Mouse (Mus musculus) heart, postnatal 4 days (tissue): ENCODE results near the gene Lamtor4. TPM values are rescaled to one million over a fixed set of nuclear protein-coding genes. Genes with fewer than 3 reads are reported as not detected.
A peak's percentile ranks its signal among the peaks of the same experiment; 100 is the strongest.

Experiments used
- DNase-seq: peaks from one replicate; pipeline ENCODE4 v3.0.0; 2021
- total RNA-seq, 2 experiments: library from RNA; stranded (reverse); gene quantifications; 2 replicates each; pipeline ENCODE4 v1.2.3; 2021

Gene Lamtor4
- total RNA-seq, 2 experiments from 2014 or later, result 59.2 to 66.4 TPM

- no peak for DNase-seq
Measured at GRCm38 (mm10) chr5:138260834-138261233, 5.6 kb downstream of the Lamtor4 start.

GRCm38 (mm10) chr5:138262001-138262400, 6.7 kb downstream of the Lamtor4 start:
- DNase-seq, result no peak

GRCm38 (mm10) chr5:138262582-138263240, 7.4 kb downstream of the Lamtor4 start:
- DNase-seq, result no peak

- DNase-seq, result peak; percentile 93
Measured at GRCm38 (mm10) chr5:138263260-138264206, 8.3 kb downstream of the Lamtor4 start, which contains the start of gene BC037034. Gene BC037034, minus strand, starts transcription at chr5:138264033.

GRCm38 (mm10) chr5:138264207-138264578, 8.9 kb downstream of the Lamtor4 start:
- DNase-seq, result no peak

- DNase-seq, result no peak
Measured at GRCm38 (mm10) chr5:138265712-138266111, 10.4 kb downstream of the Lamtor4 start.

- DNase-seq, result no peak
Measured at GRCm38 (mm10) chr5:138267114-138267513, 11.8 kb downstream of the Lamtor4 start.

GRCm38 (mm10) chr5:138268980-138269379, 13.7 kb downstream of the Lamtor4 start:
- no peak for DNase-seq

- no peak for DNase-seq
Measured at GRCm38 (mm10) chr5:138271232-138271631, 15.9 kb downstream of the Lamtor4 start.

GRCm38 (mm10) chr5:138272409-138272923, 17.2 kb downstream of the Lamtor4 start, which contains the start of gene Gal3st4:
Gene Gal3st4, minus strand, starts transcription at chr5:138272840.
- DNase-seq, result peak; percentile 42

GRCm38 (mm10) chr5:138274186-138274585, 18.9 kb downstream of the Lamtor4 start:
- no peak for DNase-seq

- DNase-seq, result no peak
Measured at GRCm38 (mm10) chr5:138275216-138276050, 20.2 kb downstream of the Lamtor4 start.

- DNase-seq, result no peak
Measured at GRCm38 (mm10) chr5:138277994-138278393, 22.7 kb downstream of the Lamtor4 start.

GRCm38 (mm10) chr5:138279585-138280424, 24.5 kb downstream of the Lamtor4 start, which contains the start of the genes Gm43720, Gpc2 and Stag3:
Gene Gm43720, minus strand, starts transcription at chr5:138279958.
Gene Gpc2, minus strand, starts transcription at chr5:138280005.
Gene Stag3, plus strand, starts transcription at chr5:138280240.
- DNase-seq, result peak; percentile 87

- no peak for DNase-seq
Measured at GRCm38 (mm10) chr5:138280425-138280768, 25.1 kb downstream of the Lamtor4 start.

- DNase-seq, result no peak
Measured at GRCm38 (mm10) chr5:138280829-138281228, 25.5 kb downstream of the Lamtor4 start.

- no peak for DNase-seq
Measured at GRCm38 (mm10) chr5:138281798-138282197, 26.5 kb downstream of the Lamtor4 start.

- no peak for DNase-seq
Measured at GRCm38 (mm10) chr5:138283540-138283939, 28.3 kb downstream of the Lamtor4 start.

GRCm38 (mm10) chr5:138287861-138288260, 32.6 kb downstream of the Lamtor4 start:
- no peak for DNase-seq

- no peak for DNase-seq
Measured at GRCm38 (mm10) chr5:138291638-138292037, 36.4 kb downstream of the Lamtor4 start.

- DNase-seq, result no peak
Measured at GRCm38 (mm10) chr5:138294158-138294557, 38.9 kb downstream of the Lamtor4 start.
